Mouse (Mus musculus) liver, adult 2 months (tissue): ENCODE measurements around the gene Cdx2. TPM values are rescaled to one million over a fixed set of nuclear protein-coding genes. Genes with fewer than 3 reads are reported as not detected.

Experiments
- DNase-seq: peaks from one replicate; pipeline ENCODE4 v3.0.0-alpha.2; 2011; ENCODE audit warnings: low read depth, low spot score; ENCODE audit errors: extremely low read depth
- H3K27ac ChIP-seq: fragments of 200-500 bp; replicated peaks from 2 replicates; pipeline ENCODE4 v1.5.1; 2012; ENCODE audit warnings: low read depth, mild to moderate bottlenecking, control low read depth, inconsistent platforms, low read length; ENCODE audit not compliant: insufficient read depth
- H3K27me3 ChIP-seq: fragments of 200-500 bp; 2 replicates; pipeline ENCODE4 v1.6.1; 2012; ENCODE audit warnings: mild to moderate bottlenecking, moderate library complexity, low read length, inconsistent platforms; ENCODE audit not compliant: control insufficient read depth, insufficient read depth
- H3K36me3 ChIP-seq: fragments of 200-500 bp; 2 replicates; pipeline ENCODE4 v1.6.1; 2012; ENCODE audit warnings: low read length, inconsistent platforms; ENCODE audit not compliant: control insufficient read depth, insufficient read depth
- H3K4me1 ChIP-seq: fragments of 200-500 bp; 2 replicates; pipeline ENCODE4 v1.6.1; 2011; ENCODE audit warnings: low read length; ENCODE audit not compliant: control insufficient read depth, insufficient read depth
- H3K4me3 ChIP-seq: fragments of 200-500 bp; 2 replicates; pipeline ENCODE4 v1.5.1; 2011; ENCODE audit warnings: low read depth, mild to moderate bottlenecking, control low read depth, low read length, moderate library complexity; ENCODE audit not compliant: insufficient read depth
- H3K79me2 ChIP-seq: fragments of 200-500 bp; 2 replicates; pipeline ENCODE4 v1.6.1; 2012; ENCODE audit warnings: inconsistent platforms, mild to moderate bottlenecking, low read length, moderate library complexity; ENCODE audit not compliant: control insufficient read depth, insufficient read depth
- H3K9ac ChIP-seq: fragments of 200-500 bp; 2 replicates; pipeline ENCODE4 v1.6.1; 2012; ENCODE audit warnings: low read depth, mild to moderate bottlenecking, control low read depth, inconsistent platforms, low read length
- CTCF ChIP-seq: fragments of 200-500 bp; IDR thresholded peaks from 2 replicates; pipeline ENCODE4 v1.5.1; 2011; ENCODE audit warnings: low read depth, low read length, control low read depth
- POLR2A ChIP-seq: fragments of 200-500 bp; IDR thresholded peaks from 2 replicates; pipeline ENCODE4 v1.6.1; 2011; ENCODE audit warnings: low read length, control low read depth; ENCODE audit not compliant: insufficient read depth; ENCODE audit errors: extremely low read depth
- WGBS: fragments of 180-500 bp; shearing (Covaris S2); methylation state at CpG from one replicate; pipeline ENCODE4 v1.1.7; 2018; 5-methylcytosine and 5-hydroxymethylcytosine counted together
- polyA plus RNA-seq: library from polyadenylated mRNA; depleted of rRNA; stranded (reverse); fragments of >200 nt; gene quantifications from 2 replicates; pipeline ENCODE4 v1.2.3, GENCODE M21; 2012
- total RNA-seq: library from RNA; depleted of rRNA; stranded (reverse); fragments of >200 nt; gene quantifications from 2 replicates; pipeline ENCODE4 v1.2.3, GENCODE M21; 2014

The Cdx2 gene
- total and polyA plus RNA-seq, 2 experiments: 0.04 TPM; not detected in 1

GRCm38 (mm10) chr5:147323237-147323917 is 16.3 kb upstream of the Cdx2 start:
- peak overlapping the region; percentile 92 for H3K27ac ChIP-seq
- peak; percentile 76 for DNase-seq
- H3K4me1 ChIP-seq: peaks cover 10% of the 10 kb centered on the region
- H3K9ac ChIP-seq: peak overlapping the region; percentile 69
- peak overlapping the region; percentile 45 for H3K4me3 ChIP-seq
- H3K27me3 ChIP-seq: no peaks in the 10 kb centered on the region
- H3K79me2 ChIP-seq: peaks cover 5% of the 10 kb centered on the region; the same call in 1 of the 2 replicates
- TF ChIP-seq POLR2A: no peak
- TF ChIP-seq CTCF: peak; percentile 72
- WGBS: 4% methylated on average over 17 of the region's 17 CpGs
- no peaks in the 10 kb centered on the region for H3K36me3 ChIP-seq

- H3K79me2 ChIP-seq: peaks cover 5% of the 10 kb centered on the region; the same call in 1 of the 2 replicates
- TF ChIP-seq POLR2A (peak; percentile 81), CTCF (no peak)
- H3K9ac ChIP-seq: peak within 1 kb of the TSS; percentile 84
- H3K27ac ChIP-seq: peak within 1 kb of the TSS; percentile 94
- no peaks in the 10 kb centered on the region for H3K27me3 ChIP-seq
- H3K4me3 ChIP-seq: peak within 1 kb of the TSS; percentile 70
- peak; percentile 97 for DNase-seq
- peaks cover 12% of the 10 kb centered on the region for H3K4me1 ChIP-seq
- no peaks in the 10 kb centered on the region for H3K36me3 ChIP-seq
- WGBS: 17% methylated on average over 8 of the region's 8 CpGs
Measured at GRCm38 (mm10) chr5:147322183-147322582, 15.1 kb upstream of the Cdx2 start, which contains the start of gene Urad. Urad (minus strand) TSS chr5:147322440.

- Histone ChIP-seq H3K4me1 (peaks cover 12% of the 10 kb centered on the region), H3K9ac (peak overlapping the region; percentile 43; the same call in 1 of the 2 replicates), H3K4me3 (peak overlapping the region; percentile 1), H3K27me3 (no peaks in the 10 kb centered on the region), H3K79me2 (peaks cover 5% of the 10 kb centered on the region; the same call in 1 of the 2 replicates), H3K36me3 (peaks cover 7% of the 10 kb centered on the region; the same call in 1 of the 2 replicates), H3K27ac (peak overlapping the region; percentile 68)
- DNase-seq: peak; percentile 75
- TF ChIP-seq POLR2A: no peak
- TF ChIP-seq CTCF: peak; percentile 27
Measured at GRCm38 (mm10) chr5:147319653-147320052, 12.6 kb upstream of the Cdx2 start.

- H3K79me2 ChIP-seq: peaks cover 5% of the 10 kb centered on the region; the same call in 1 of the 2 replicates
- no peak overlapping the region; the same call in 1 of the 2 replicates for H3K9ac ChIP-seq
- H3K27me3 ChIP-seq: no peaks in the 10 kb centered on the region
- H3K36me3 ChIP-seq: peaks cover 7% of the 10 kb centered on the region; the same call in 1 of the 2 replicates
- no peak for DNase-seq
- no peak overlapping the region for H3K4me3 ChIP-seq
- TF ChIP-seq CTCF (peak; percentile 77), POLR2A (no peak)
- 60% methylated on average over 7 of the region's 7 CpGs for WGBS
- H3K4me1 ChIP-seq: peaks cover 12% of the 10 kb centered on the region
- no peak overlapping the region for H3K27ac ChIP-seq
Measured at GRCm38 (mm10) chr5:147317991-147318390, 10.9 kb upstream of the Cdx2 start.

- Histone ChIP-seq H3K4me3 (no peak overlapping the region), H3K27ac (no peak overlapping the region), H3K79me2 (peaks cover 5% of the 10 kb centered on the region; the same call in 1 of the 2 replicates), H3K4me1 (peaks cover 12% of the 10 kb centered on the region), H3K36me3 (peaks cover 7% of the 10 kb centered on the region; the same call in 1 of the 2 replicates), H3K9ac (no peak overlapping the region), H3K27me3 (no peaks in the 10 kb centered on the region)
- no peak for TF ChIP-seq CTCF
- TF ChIP-seq POLR2A: no peak
- WGBS: 47% methylated on average over 7 of the region's 7 CpGs
- no peak for DNase-seq
Measured at GRCm38 (mm10) chr5:147317321-147317720, 10.3 kb upstream of the Cdx2 start.

- no peak overlapping the region for H3K9ac ChIP-seq
- no peak for TF ChIP-seq CTCF
- no peak for TF ChIP-seq POLR2A
- 64% methylated on average over 25 of the region's 25 CpGs for WGBS
- H3K36me3 ChIP-seq: peaks cover 7% of the 10 kb centered on the region; the same call in 1 of the 2 replicates
- no peak overlapping the region for H3K4me3 ChIP-seq
- no peaks in the 10 kb centered on the region; the same call in 1 of the 2 replicates for H3K27me3 ChIP-seq
- DNase-seq: no peak
- no peak overlapping the region for H3K27ac ChIP-seq
- H3K79me2 ChIP-seq: peaks cover 5% of the 10 kb centered on the region; the same call in 1 of the 2 replicates
- peaks cover 12% of the 10 kb centered on the region for H3K4me1 ChIP-seq
Measured at GRCm38 (mm10) chr5:147315432-147316075, 8.5 kb upstream of the Cdx2 start.
